Mouse (Mus musculus): ENCODE data around the gene Dnajc9.

The Dnajc9 gene

GRCm38 (mm10) chr14:20388441-20389129 lies at the start of gene Dnajc9:
Gene Dnajc9, minus strand, starts transcription at chr14:20388910.
- DNase-seq: peak; percentile 96 to 99

- DNase-seq: no peak
These were observed 48.3 kb upstream of the Dnajc9 start for GRCm38 (mm10) chr14:20436976-20437375.

DNA sequence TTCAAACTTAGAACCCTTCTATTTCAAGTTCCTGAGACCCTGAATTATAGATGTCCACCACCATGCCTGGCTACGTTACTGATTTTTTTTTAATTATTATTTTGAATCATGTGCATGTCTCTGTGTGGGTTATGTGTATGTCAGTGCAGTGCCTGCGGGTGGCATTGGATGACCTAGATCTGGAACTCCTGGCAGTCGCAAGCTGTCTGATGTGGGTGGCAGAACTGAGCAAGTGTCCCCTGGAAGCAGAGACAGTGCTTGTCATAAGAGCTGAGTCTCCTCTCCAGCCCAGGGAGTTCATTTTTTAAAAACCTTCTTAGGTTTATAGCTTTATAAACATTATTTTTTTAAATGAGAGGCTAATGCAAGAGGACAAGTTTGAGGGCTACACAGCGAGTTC lies 43.7 kb upstream of the Dnajc9 start:
- no peak for DNase-seq

DNA sequence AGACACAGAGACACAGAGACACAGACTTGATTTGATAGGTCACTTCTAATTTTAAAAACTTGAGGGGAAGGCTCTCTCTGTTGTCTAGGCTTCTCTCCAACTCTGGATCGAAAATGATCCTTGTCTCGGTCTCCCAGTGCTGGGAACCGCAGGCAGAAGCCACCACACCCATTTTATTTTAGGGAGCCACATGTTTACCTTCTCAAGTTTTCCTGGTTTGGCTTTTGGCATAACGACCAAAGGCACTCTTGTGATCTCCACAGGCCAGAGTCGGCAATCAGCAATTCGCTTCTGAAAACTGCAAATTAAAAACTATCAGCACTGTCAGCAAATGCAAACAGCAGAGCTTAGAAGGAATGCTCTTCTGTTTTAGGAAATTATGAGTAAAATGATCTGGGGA lies 43.0 kb upstream of the Dnajc9 start:
- DNase-seq: no peak

DNA sequence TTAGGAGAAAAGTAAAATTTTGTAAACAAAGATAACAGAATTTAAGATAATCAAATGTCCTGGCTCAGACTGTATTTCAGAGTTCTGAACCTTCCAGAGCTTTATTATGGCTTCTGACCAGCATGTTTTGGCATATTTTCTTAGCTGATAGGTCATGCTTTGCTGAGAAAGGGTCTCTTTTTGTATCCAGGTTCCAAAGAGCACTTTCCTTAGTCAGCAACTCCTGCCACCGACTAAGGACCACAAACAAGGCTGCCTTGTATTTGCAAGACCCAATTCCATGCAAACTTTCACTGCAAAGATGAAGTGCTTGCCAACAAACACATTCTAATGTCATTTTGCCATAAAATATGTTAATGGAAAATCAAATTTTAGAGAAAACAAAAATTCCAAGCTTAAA lies 41.1 kb upstream of the Dnajc9 start:
- DNase-seq: no peak

GRCm38 (mm10) chr14:20428593-20428992 lies 39.9 kb upstream of the Dnajc9 start:
- no peak for DNase-seq

DNA sequence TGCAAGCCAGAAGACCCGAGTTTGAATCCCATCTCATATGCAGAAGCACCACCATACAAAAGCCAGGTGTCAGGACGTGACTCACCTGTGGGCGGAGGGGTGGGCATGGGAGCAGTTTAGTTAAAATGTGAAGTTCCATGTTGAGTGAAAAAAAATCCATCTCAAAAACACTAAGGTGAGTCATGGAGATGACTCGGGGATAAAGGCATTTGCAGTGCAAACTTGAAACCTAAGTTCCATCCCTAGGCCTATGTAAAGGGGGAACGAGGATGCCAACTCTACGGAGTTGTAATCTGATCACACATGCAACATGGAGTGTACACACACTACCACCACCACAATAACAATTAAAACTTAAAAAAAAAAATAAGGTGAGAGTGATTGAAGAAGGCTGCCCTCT lies 34.3 kb upstream of the Dnajc9 start:
- DNase-seq: no peak

GRCm38 (mm10) chr14:20422257-20422656 lies 33.5 kb upstream of the Dnajc9 start:
- DNase-seq: peak; percentile 19 to 31

GRCm38 (mm10) chr14:20400071-20400470 lies 11.4 kb upstream of the Dnajc9 start:
- DNase-seq: peak; percentile 41 to 68

GRCm38 (mm10) chr14:20398864-20399263 lies 10.2 kb upstream of the Dnajc9 start:
- peak; percentile 13 to 71 for DNase-seq

DNA sequence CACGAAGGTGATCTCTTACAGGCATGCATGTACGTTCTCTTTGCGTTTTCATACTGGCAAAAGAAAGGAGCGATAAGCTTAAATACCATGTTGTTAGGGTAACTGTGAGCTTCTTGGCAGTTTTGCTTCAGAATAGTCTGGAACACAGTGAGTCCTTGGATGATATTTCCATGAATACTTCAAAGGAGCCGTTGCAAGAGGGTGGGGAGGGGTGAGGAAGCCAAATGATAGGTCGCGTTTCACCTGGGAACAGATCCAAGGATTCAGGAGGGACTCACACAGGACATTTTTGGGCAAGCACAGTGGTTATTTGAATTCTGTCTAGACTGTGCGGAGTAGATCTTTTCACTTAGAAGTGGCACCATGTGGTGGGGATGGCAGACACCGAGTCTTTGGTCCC lies 8.5 kb upstream of the Dnajc9 start:
- no peak for DNase-seq

- DNase-seq: peak; percentile 97
These were observed 4.6 kb upstream of the Dnajc9 start, which contains the start of gene Mrps16 for GRCm38 (mm10) chr14:20393205-20393913. Gene Mrps16, minus strand, starts transcription at chr14:20393634.

DNA sequence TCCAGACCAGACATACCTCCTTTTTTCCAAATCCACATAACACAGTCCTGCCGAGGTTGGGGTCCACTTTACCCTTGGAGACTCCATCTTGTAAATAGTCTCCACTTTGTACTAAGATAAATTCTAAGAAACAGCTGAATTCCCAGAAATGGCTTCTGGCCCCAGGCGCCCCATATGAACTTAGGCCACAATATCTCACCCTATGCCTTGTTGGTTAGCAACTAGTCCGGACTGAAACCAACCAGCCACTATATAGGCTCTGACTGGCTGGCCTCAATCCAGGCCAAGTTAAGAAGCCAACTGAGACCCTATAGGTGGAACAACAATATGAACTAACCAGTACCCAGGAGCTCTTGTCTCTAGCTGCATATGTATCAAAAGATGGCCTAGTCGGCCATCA lies 3.6 kb upstream of the Dnajc9 start:
- DNase-seq: no peak

DNA sequence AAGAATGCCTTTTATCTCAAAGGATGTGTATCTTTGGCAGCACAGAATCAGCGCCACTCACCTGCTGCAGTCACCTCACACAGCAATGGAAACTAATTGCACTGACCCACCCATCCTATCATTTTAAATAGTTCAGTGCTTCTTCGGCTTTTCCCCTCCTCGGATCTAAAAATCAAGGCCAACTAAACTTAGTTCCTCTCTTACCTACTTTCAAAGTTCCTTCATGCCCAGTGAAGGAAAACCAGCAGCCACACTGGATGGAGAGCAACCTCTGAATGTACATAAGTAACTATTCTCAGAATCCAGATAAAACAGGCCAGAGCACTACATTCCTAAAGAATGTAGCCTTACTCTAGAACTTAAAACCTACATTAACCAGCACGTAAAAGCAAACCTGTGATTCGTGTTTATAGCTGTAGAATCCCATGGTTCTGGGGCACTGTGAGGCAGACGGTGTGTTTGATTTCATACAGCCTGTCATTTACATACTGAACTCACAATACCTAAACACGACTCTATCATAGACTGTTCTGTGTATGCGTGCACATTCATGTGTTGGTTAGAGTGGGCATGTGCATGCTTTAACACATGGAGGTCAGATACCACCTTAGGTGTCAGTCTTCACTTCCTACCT lies 853 bp upstream of the Dnajc9 start:
- no peak for DNase-seq

DNA sequence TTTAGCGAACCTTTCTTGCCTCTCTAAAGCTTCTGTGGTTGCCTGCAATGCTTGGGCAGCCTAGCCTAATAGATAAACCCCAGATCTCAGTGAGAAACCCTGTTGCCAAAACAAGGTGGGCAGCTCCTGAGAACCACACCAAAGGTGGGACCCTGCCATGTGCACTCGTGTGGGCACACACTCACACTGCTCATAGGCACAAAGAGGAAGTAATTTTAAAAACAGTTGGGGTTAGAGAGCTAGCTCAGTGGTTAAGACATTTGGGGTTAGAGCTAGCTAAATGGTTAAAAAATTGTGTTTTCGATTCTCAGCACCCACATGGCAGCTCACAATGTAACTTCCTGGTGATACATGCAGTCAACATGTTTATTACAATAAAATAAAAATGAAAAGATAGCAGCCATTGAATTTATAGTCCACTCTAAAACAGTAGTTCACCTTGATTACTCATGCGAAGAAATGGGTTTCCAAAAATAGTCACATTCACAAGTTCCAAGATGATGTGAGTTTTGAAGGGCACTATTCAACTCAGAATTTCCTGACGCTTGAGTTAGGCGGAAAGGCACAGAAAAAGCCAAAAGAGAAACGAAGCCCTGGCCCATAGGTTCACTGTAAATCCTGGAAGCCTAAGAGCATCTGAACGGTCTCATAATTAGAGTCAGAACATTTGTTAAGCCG lies 8.8 kb downstream of the Dnajc9 start:
- no peak for DNase-seq

DNA sequence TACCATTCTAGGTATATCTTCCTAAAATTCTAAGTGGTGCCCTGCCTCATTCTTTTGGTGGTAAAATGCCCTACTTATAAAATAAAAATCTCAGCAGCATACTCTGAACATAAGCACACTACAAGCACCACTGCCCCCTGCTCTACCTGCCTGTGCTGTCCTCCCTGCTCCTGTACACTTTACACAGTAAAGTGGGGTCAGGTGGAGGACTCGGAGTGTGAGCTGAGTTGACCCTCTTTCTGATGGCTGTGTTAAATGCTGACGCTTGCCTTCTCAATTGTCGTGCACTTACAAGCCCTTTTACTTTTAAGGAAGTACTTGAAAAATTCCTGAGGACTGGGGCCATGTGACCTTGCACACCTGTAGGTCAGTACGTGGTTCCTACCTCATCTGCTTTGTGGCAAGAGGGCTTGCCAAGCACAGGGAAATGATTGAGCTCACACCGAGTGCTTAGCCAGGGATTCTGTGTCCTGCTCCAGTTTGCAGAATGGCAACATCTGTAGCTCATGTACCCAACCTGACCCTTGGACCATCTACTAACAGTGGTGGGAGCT lies 9.5 kb downstream of the Dnajc9 start:
- no peak for DNase-seq

DNA sequence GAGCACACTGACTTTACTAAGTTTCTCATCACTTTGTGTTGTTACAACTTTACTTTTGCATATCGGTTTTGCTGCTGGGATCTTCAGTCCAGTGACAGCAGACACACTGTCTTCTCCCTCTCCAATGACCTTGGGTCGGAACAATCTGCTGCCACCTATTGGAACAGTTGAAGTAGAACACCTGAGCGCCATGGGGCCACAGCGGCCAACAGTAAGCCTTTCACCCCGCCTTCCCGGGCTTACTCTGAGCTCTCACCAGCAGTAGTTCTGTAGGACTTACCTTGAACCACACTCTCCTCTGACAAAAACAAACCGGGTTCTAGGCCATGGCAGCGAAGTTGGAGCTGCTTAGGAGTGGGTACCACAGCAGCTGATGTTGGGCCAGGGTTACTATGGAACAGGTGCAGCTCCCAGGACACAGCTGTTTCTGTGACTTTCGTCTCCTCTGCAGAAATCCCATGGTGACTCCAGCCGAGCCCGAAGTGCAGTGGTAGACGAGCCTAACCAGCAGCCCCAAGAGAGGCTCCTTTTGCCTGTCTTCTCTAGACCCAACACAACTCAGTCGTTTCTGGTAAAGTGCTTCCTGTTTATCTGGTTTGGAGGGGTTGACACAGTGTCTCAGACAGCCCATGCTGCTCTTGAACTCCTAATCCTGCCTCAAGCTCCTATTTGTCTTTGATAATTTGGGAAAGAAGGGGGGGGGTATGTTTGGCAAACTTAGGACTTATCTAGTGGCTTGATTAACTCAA lies 10.2 kb downstream of the Dnajc9 start:
- peak; percentile 64 to 72 for DNase-seq

GRCm38 (mm10) chr14:20377112-20377521 lies 11.6 kb downstream of the Dnajc9 start:
- DNase-seq: no peak

GRCm38 (mm10) chr14:20371854-20372253 lies 16.9 kb downstream of the Dnajc9 start:
- no peak for DNase-seq

DNA sequence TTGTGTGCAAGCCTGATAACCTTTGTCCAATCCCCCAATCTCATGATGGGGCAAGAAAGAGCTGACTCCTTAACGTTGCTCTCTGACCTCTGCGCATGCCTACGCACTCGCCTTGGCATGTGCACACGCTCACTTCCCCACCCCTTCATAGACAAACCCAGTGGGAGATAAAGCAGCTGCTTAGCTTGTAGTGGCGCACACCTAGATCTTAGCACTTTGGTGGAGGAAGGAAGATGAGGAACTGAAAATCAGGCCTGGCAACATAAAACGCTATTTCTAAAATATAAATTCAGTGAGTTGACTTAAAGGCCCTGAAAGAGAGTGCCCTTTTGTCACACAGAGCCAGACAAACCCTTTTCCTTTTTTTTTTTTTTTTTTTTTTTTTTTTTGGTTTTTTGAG lies 17.9 kb downstream of the Dnajc9 start:
- no peak for DNase-seq

DNA sequence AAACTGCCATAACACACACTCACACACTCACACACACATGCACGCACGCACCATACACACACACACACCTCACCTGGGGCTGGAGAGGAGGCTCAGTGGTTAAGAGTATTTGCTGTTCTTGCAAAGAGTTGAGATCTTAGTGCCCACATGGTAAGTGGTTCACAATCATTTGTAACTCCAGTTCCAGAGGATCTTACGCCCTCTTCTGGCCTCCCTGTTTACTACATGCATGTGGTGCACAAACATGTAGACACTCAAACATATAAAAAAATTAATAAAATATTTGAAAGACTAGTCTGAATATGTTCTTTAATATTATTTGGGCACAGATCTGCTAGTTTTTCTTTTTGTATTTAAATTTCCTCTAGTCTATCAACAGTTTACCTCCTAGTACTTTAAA lies 20.4 kb downstream of the Dnajc9 start:
- no peak for DNase-seq

DNA sequence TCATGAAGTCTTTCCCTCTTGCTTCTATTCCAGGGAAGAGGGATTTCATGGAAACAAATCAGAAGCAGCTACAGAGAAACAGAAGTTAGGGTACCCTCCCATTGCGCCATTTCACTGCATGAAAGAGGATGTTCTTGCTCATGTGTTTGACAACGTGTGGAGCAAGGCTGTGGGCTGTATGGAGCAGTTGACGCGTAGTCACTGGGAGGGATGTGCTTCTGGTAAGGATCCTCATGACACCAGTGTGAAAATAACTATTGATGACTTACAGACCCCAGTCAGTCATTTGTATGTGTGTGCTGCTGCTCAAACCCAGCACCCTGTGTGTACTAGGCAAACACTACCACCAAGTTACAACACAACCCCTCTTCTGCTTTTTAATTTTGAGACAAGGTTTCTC lies 25.5 kb downstream of the Dnajc9 start:
- no peak for DNase-seq

Measured in kidney, postnatal 36 days (tissue).